Mouse (Mus musculus) midbrain, postnatal 0 days (tissue): Measurements from ENCODE around the gene Mettl17. TPM values are rescaled to one million over a fixed set of nuclear protein-coding genes. Genes with fewer than 3 reads are reported as not detected.

Experiments
- ATAC-seq: fragments of 200-750 bp; cut with Nextera tagmentation; 2 replicates; pipeline ENCODE4 v1.8.0; 2017; ENCODE audit warnings: moderate number of reproducible peaks, mild to moderate bottlenecking, moderate TSS enrichment, moderate library complexity; ENCODE audit not compliant: low FRiP score
- DNase-seq: peaks from one replicate; pipeline ENCODE4 v3.0.0-alpha.2; 2015; ENCODE audit warnings: low spot score
- H3K27ac ChIP-seq: fragments of 300-500 bp; sonication (generic); 2 replicates; pipeline ENCODE4 v1.5.1; 2014; ENCODE audit warnings: low read depth, mild to moderate bottlenecking, low read length, mixed read lengths
- H3K27me3 ChIP-seq: fragments of 300-500 bp; sonication (generic); 2 replicates; pipeline ENCODE4 v1.6.1; 2014; ENCODE audit warnings: low read length, control low read depth, mixed read lengths; ENCODE audit not compliant: insufficient read depth
- H3K36me3 ChIP-seq: fragments of 300-500 bp; sonication (generic); 2 replicates; pipeline ENCODE4 v1.6.1; 2014; ENCODE audit warnings: low read length, control low read depth, mixed read lengths; ENCODE audit not compliant: insufficient read depth
- H3K4me1 ChIP-seq: fragments of 300-500 bp; sonication (generic); 2 replicates; pipeline ENCODE4 v1.6.1; 2014; ENCODE audit warnings: mild to moderate bottlenecking, control low read depth, antibody characterized with exemption, low read length, mixed read lengths; ENCODE audit not compliant: insufficient read depth
- H3K4me2 ChIP-seq: fragments of 300-500 bp; sonication (generic); 2 replicates; pipeline ENCODE4 v1.6.1; 2014; ENCODE audit warnings: low read depth, mild to moderate bottlenecking, low read length, mixed read lengths; ENCODE audit not compliant: poor library complexity, severe bottlenecking
- H3K4me3 ChIP-seq: fragments of 300-500 bp; sonication (generic); 2 replicates; pipeline ENCODE4 v1.5.1; 2014; ENCODE audit warnings: low read depth, mild to moderate bottlenecking, low read length, moderate library complexity
- H3K9ac ChIP-seq: fragments of 300-500 bp; sonication (generic); replicated peaks from 2 replicates; pipeline ENCODE4 v1.6.1; 2014; ENCODE audit warnings: mild to moderate bottlenecking, low read length, moderate library complexity, mixed read lengths; ENCODE audit not compliant: poor library complexity, severe bottlenecking
- H3K9me3 ChIP-seq: fragments of 300-500 bp; sonication (generic); 2 replicates; pipeline ENCODE4 v1.6.1; 2016; ENCODE audit warnings: low read length, control low read depth
- CTCF ChIP-seq: IDR thresholded peaks from 2 replicates; pipeline ENCODE4 v1.5.1; 2016; ENCODE audit warnings: antibody characterized with exemption, mild to moderate bottlenecking
- WGBS: fragments of 180-500 bp; shearing (Covaris S2); extraction: QIAGEN DNeasy Blood & Tissue Kit; methylation state at CpG from one replicate; pipeline ENCODE4 v1.1.7; 2014; 5-methylcytosine and 5-hydroxymethylcytosine counted together
- polyA plus RNA-seq: library from polyadenylated mRNA; unstranded; fragments of >200 nt; fragmentation: Nextera tagmentation; extraction: Ambion mirVana; gene quantifications from 2 replicates; pipeline ENCODE4 v1.2.1, GENCODE M21; 2015
- total RNA-seq: library from RNA; depleted of rRNA; stranded (reverse); fragments of >200 nt; gene quantifications from 2 replicates; pipeline ENCODE4 v1.2.3, GENCODE M21; 2014

Mettl17 gene
- total and polyA plus RNA-seq, 2 experiments from 2014 or later = 71.6 to 91.4 TPM

DNA sequence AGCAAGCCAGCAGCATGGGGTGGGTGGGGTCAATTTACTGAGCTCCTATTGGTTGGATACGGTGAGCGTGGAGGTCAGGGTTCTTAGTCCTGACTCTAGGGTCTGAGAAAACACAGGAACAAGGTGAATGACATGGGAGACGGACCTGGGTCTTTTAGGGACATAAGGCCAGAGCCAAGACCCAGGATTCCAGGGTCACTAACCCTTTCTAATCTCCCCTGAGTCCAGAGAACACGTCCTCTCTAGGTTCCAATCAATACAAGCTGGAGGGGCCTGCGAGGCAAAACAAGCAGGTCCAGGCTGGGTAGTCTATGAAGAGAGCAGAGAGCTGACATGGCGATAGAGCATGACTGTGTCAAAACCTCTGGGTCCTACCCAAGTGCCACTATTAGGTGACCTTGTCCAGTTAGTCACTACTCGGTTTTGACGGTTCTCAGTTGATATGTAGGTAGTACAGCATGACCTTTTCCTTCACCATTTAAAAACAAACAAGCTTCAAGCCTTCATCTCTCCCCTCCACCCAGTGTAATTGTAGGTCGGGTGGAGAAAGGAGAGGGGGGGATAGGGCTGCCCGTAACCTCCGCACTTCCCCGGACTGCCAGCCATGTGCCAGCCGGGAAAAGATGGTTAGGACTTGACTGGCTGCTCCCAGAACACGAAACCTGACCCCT is 27.9 kb downstream of the Mettl17 start:
- H3K4me1 ChIP-seq = no peaks in the 10 kb centered on the region; the same call in 1 of the 2 replicates
- WGBS = 13% methylated on average over 14 of the region's 14 CpGs
- H3K4me3 ChIP-seq = peak overlapping the region; percentile 59
- no peaks in the 10 kb centered on the region for H3K9me3 ChIP-seq
- H3K4me2 ChIP-seq = peak overlapping the region; percentile 96
- TF ChIP-seq CTCF = no peak
- peak overlapping the region; percentile 60 for H3K9ac ChIP-seq
- H3K36me3 ChIP-seq = peaks cover 19% of the 10 kb centered on the region
- ATAC-seq = peak; percentile 18; the same call in 1 of the 2 replicates
- no peaks in the 10 kb centered on the region; the same call in 1 of the 2 replicates for H3K27me3 ChIP-seq
- DNase-seq = no peak
- peak overlapping the region; percentile 62 for H3K27ac ChIP-seq

DNA sequence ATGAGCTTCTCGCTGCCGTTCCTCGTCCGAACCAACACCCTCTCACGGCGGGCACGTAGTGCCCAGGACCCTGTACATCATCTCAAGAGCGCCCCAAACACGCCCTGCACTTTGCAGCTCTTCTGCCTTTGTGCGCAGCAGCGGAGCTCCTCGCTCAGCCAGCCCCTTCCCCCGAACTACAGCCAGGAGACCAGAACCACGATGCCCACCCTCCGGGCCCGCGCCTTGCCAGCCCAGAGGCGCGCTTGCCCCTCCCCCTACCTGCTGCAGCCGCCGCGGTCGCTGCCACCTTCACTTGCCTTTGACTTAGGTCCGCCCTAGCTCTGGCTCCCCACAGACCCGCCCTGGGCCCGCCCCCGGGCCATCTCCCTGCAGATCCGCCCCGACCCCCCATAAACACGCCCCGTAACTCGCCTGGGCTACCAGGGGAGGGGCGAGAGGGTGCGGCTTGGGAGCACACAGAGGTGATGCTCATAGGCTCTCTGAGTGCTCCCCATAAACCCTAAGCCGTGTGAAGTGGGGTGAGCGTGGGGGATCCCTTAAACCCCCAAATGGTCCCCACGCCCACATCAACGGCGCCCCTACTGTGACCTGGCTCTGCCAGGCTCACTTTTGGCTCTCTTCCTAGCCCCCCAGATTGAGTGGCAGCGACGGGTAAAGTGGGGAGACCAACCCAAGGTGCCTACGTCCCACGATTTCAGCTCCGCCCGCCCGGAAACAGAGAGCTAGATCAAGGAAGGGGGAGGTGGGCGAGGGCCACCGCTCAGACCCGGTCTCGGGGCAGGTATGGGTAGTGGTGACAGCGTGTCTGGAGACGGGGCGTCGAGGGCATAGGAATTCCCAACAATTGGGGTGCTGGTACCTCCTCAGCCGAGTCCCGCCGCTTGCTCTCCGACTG is 28.7 kb downstream of the Mettl17 start:
- Histone ChIP-seq H3K9me3 (no peaks in the 10 kb centered on the region), H3K27me3 (no peaks in the 10 kb centered on the region; the same call in 1 of the 2 replicates), H3K4me2 (peak overlapping the region; percentile 96), H3K27ac (peak overlapping the region; percentile 62), H3K36me3 (peaks cover 13% of the 10 kb centered on the region; the same call in 1 of the 2 replicates), H3K4me3 (peak overlapping the region; percentile 59), H3K4me1 (no peaks in the 10 kb centered on the region; the same call in 1 of the 2 replicates), H3K9ac (peak overlapping the region; percentile 60)
- TF ChIP-seq CTCF = no peak
- peak; percentile 77 for DNase-seq
- WGBS = under 1% methylated on average over 54 of the region's 58 CpGs
- peak; percentile 75 for ATAC-seq

- ATAC-seq (peak; percentile 82), DNase-seq (peak; percentile 90)
- Histone ChIP-seq H3K27ac (peak within 1 kb of the TSS; percentile 65), H3K9ac (peak within 1 kb of the TSS; percentile 60), H3K36me3 (peaks cover 7% of the 10 kb centered on the region; the same call in 1 of the 2 replicates), H3K4me1 (no peaks in the 10 kb centered on the region; the same call in 1 of the 2 replicates), H3K9me3 (no peaks in the 10 kb centered on the region), H3K4me3 (peak within 1 kb of the TSS; percentile 59), H3K27me3 (no peaks in the 10 kb centered on the region; the same call in 1 of the 2 replicates), H3K4me2 (peak within 1 kb of the TSS; percentile 96)
- no peak for TF ChIP-seq CTCF
- 4% methylated on average over 21 of the region's 23 CpGs for WGBS
Observed at GRCm38 (mm10) chr14:51913960-51914762, 29.5 kb downstream of the Mettl17 start, which contains the start of gene Ndrg2. TSS of gene Ndrg2 (minus strand) at chr14:51914158.

- no peaks in the 10 kb centered on the region; the same call in 1 of the 2 replicates for H3K27me3 ChIP-seq
- no peak for DNase-seq
- 23% methylated on average over 3 of the region's 3 CpGs for WGBS
- no peaks in the 10 kb centered on the region; the same call in 1 of the 2 replicates for H3K4me1 ChIP-seq
- H3K4me2 ChIP-seq = no peak overlapping the region
- no peak for TF ChIP-seq CTCF
- no peaks in the 10 kb centered on the region; the same call in 1 of the 2 replicates for H3K36me3 ChIP-seq
- H3K9ac ChIP-seq = no peak overlapping the region
- no peak for ATAC-seq
- H3K4me3 ChIP-seq = no peak overlapping the region
- no peaks in the 10 kb centered on the region for H3K9me3 ChIP-seq
- H3K27ac ChIP-seq = peak overlapping the region; percentile 65
Observed at GRCm38 (mm10) chr14:51915030-51915429, 30.4 kb downstream of the Mettl17 start.

- no peak for DNase-seq
- no peak overlapping the region for H3K27ac ChIP-seq
- no peaks in the 10 kb centered on the region; the same call in 1 of the 2 replicates for H3K4me1 ChIP-seq
- H3K9me3 ChIP-seq = no peaks in the 10 kb centered on the region
- WGBS = 87% methylated on average over 4 of the region's 4 CpGs
- H3K4me2 ChIP-seq = no peak overlapping the region
- no peak overlapping the region for H3K4me3 ChIP-seq
- TF ChIP-seq CTCF = no peak
- no peak overlapping the region for H3K9ac ChIP-seq
- H3K36me3 ChIP-seq = no peaks in the 10 kb centered on the region
- no peak for ATAC-seq
- no peaks in the 10 kb centered on the region; the same call in 1 of the 2 replicates for H3K27me3 ChIP-seq
Observed at GRCm38 (mm10) chr14:51916539-51916938, 31.9 kb downstream of the Mettl17 start.
